Mouse (Mus musculus) liver, adult 2 months (tissue): ENCODE measurements around the gene Chad. TPM values are rescaled to one million over a fixed set of nuclear protein-coding genes. Genes with fewer than 3 reads are reported as not detected.

Experiments used
- DNase-seq: peaks from one replicate; pipeline ENCODE4 v3.0.0-alpha.2; 2011; ENCODE audit warnings: low read depth, low spot score; ENCODE audit errors: extremely low read depth
- H3K27ac ChIP-seq: fragments of 200-500 bp; replicated peaks from 2 replicates; pipeline ENCODE4 v1.5.1; 2012; ENCODE audit warnings: low read depth, mild to moderate bottlenecking, control low read depth, inconsistent platforms, low read length; ENCODE audit not compliant: insufficient read depth
- H3K27me3 ChIP-seq: fragments of 200-500 bp; 2 replicates; pipeline ENCODE4 v1.6.1; 2012; ENCODE audit warnings: mild to moderate bottlenecking, moderate library complexity, low read length, inconsistent platforms; ENCODE audit not compliant: control insufficient read depth, insufficient read depth
- H3K36me3 ChIP-seq: fragments of 200-500 bp; 2 replicates; pipeline ENCODE4 v1.6.1; 2012; ENCODE audit warnings: low read length, inconsistent platforms; ENCODE audit not compliant: control insufficient read depth, insufficient read depth
- H3K4me1 ChIP-seq: fragments of 200-500 bp; 2 replicates; pipeline ENCODE4 v1.6.1; 2011; ENCODE audit warnings: low read length; ENCODE audit not compliant: control insufficient read depth, insufficient read depth
- H3K4me3 ChIP-seq: fragments of 200-500 bp; 2 replicates; pipeline ENCODE4 v1.5.1; 2011; ENCODE audit warnings: low read depth, mild to moderate bottlenecking, control low read depth, low read length, moderate library complexity; ENCODE audit not compliant: insufficient read depth
- H3K79me2 ChIP-seq: fragments of 200-500 bp; 2 replicates; pipeline ENCODE4 v1.6.1; 2012; ENCODE audit warnings: inconsistent platforms, mild to moderate bottlenecking, low read length, moderate library complexity; ENCODE audit not compliant: control insufficient read depth, insufficient read depth
- H3K9ac ChIP-seq: fragments of 200-500 bp; 2 replicates; pipeline ENCODE4 v1.6.1; 2012; ENCODE audit warnings: low read depth, mild to moderate bottlenecking, control low read depth, inconsistent platforms, low read length
- CTCF ChIP-seq: fragments of 200-500 bp; IDR thresholded peaks from 2 replicates; pipeline ENCODE4 v1.5.1; 2011; ENCODE audit warnings: low read depth, low read length, control low read depth
- POLR2A ChIP-seq: fragments of 200-500 bp; IDR thresholded peaks from 2 replicates; pipeline ENCODE4 v1.6.1; 2011; ENCODE audit warnings: low read length, control low read depth; ENCODE audit not compliant: insufficient read depth; ENCODE audit errors: extremely low read depth
- WGBS: fragments of 180-500 bp; shearing (Covaris S2); methylation state at CpG from one replicate; pipeline ENCODE4 v1.1.7; 2018; 5-methylcytosine and 5-hydroxymethylcytosine counted together
- polyA plus RNA-seq: library from polyadenylated mRNA; depleted of rRNA; stranded (reverse); fragments of >200 nt; gene quantifications from 2 replicates; pipeline ENCODE4 v1.2.3, GENCODE M21; 2012
- total RNA-seq: library from RNA; depleted of rRNA; stranded (reverse); fragments of >200 nt; gene quantifications from 2 replicates; pipeline ENCODE4 v1.2.3, GENCODE M21; 2014

Chad gene
- total and polyA plus RNA-seq, 2 experiments = not detected

- Histone ChIP-seq H3K4me1 (no peaks in the 10 kb centered on the region), H3K27me3 (no peaks in the 10 kb centered on the region), H3K79me2 (no peaks in the 10 kb centered on the region), H3K36me3 (peaks cover 33% of the 10 kb centered on the region), H3K27ac (no peak overlapping the region), H3K9ac (no peak overlapping the region), H3K4me3 (no peak overlapping the region)
- TF ChIP-seq CTCF (no peak), POLR2A (no peak)
- 91% methylated on average over 7 of the region's 7 CpGs for WGBS
- DNase-seq = no peak
Observed at GRCm38 (mm10) chr11:94567326-94567725, 2.5 kb downstream of the Chad start.

DNA sequence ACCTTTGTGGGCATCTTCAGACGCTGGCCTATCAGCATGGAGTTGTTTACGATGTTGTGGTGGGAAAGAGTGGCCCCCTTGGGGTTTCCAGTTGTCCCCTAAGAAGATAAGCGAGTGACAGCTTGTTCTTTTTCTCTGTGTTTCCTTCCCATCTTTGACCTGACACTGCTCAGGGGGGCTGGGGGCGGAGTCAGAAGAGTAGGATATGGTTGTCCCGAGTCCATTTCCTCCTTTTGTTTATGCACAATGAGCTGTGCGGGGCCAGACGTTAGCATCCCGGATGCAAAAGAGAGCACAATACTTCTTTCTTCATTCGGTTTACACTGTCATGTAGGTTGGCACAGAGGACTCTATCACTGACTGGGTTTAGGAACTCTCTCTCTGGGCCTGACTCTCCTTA is 5.8 kb downstream of the Chad start:
- 0 out of 2 replicates have a peak overlapping the region, but pooled peaks have one; percentile 9 for H3K4me3 ChIP-seq
- TF ChIP-seq POLR2A (no peak), CTCF (no peak)
- H3K27ac ChIP-seq = peak overlapping the region; percentile 59
- H3K4me1 ChIP-seq = peaks cover 2% of the 10 kb centered on the region; the same call in 1 of the 2 replicates
- no peaks in the 10 kb centered on the region for H3K27me3 ChIP-seq
- DNase-seq = no peak
- 69% methylated on average over 9 of the region's 9 CpGs for WGBS
- no peaks in the 10 kb centered on the region; the same call in 1 of the 2 replicates for H3K79me2 ChIP-seq
- no peak overlapping the region for H3K9ac ChIP-seq
- peaks cover 31% of the 10 kb centered on the region for H3K36me3 ChIP-seq

- Histone ChIP-seq H3K36me3 (peaks cover 34% of the 10 kb centered on the region), H3K9ac (no peak overlapping the region), H3K27ac (no peak overlapping the region), H3K79me2 (no peaks in the 10 kb centered on the region; the same call in 1 of the 2 replicates), H3K4me1 (peaks cover 2% of the 10 kb centered on the region; the same call in 1 of the 2 replicates), H3K27me3 (no peaks in the 10 kb centered on the region), H3K4me3 (no peak overlapping the region)
- whole genome bisulfite sequencing = 95% methylated on average over 1 of the region's 1 CpGs
- no peak for DNase-seq
- no peak for TF ChIP-seq POLR2A
- no peak for TF ChIP-seq CTCF
Observed at GRCm38 (mm10) chr11:94571850-94572249, 7.0 kb downstream of the Chad start.

GRCm38 (mm10) chr11:94574560-94574959 is 9.7 kb downstream of the Chad start:
- DNase-seq = no peak
- no peak for TF ChIP-seq CTCF
- TF ChIP-seq POLR2A = no peak
- no peaks in the 10 kb centered on the region for H3K27me3 ChIP-seq
- peaks cover 4% of the 10 kb centered on the region; the same call in 1 of the 2 replicates for H3K79me2 ChIP-seq
- 31% methylated on average over 7 of the region's 7 CpGs for WGBS
- no peak overlapping the region for H3K4me3 ChIP-seq
- H3K4me1 ChIP-seq = peaks cover 3% of the 10 kb centered on the region; the same call in 1 of the 2 replicates
- peaks cover 26% of the 10 kb centered on the region for H3K36me3 ChIP-seq
- H3K27ac ChIP-seq = no peak overlapping the region
- H3K9ac ChIP-seq = no peak overlapping the region

DNA sequence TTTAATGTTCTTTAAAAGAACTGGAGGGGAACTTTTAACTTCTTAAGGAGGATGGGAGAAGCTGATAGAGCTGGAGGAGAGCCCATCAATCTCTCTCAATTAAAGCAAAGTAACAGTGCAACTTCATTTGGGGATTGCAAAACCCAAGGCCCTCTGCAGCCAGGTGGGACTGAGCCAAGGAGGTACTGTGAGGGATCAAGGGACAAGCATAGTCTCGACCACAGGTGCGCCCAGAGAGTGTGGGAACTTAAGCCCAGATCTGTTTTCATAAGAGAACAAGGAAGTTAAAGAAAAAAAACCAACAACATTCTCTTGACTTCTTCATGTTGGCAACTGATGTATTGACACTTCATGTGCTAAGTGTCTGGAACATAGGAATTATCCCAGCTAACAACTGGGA is 10.2 kb downstream of the Chad start:
- 13% methylated on average over 2 of the region's 2 CpGs for WGBS
- Histone ChIP-seq H3K4me1 (peaks cover 3% of the 10 kb centered on the region; the same call in 1 of the 2 replicates), H3K36me3 (peaks cover 21% of the 10 kb centered on the region; the same call in 1 of the 2 replicates), H3K79me2 (peaks cover 6% of the 10 kb centered on the region; the same call in 1 of the 2 replicates), H3K27ac (no peak overlapping the region), H3K9ac (no peak overlapping the region), H3K4me3 (no peak overlapping the region), H3K27me3 (no peaks in the 10 kb centered on the region)
- peak; percentile 84 for DNase-seq
- TF ChIP-seq CTCF (no peak), POLR2A (no peak)

DNA sequence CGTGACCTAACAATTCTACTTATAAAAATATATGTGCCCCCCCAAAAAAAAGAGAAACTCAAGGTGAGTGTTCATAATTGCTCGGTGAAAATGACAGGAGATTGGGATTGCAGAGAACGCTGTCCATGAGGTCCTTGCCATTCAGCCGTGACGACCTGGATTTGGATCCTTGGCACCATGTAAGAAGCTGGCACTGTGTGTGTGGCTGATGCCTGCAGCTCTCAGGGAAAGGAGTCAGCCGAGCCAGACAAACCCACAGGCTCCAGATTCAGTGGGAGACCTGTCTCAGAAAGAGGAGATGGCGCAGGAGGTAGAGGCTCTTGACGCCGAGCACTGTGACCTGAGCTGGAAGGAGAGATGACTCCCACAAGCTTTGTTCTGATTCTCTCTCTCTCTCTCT is 11.5 kb downstream of the Chad start:
- peaks cover 11% of the 10 kb centered on the region; the same call in 1 of the 2 replicates for H3K79me2 ChIP-seq
- H3K36me3 ChIP-seq = peaks cover 15% of the 10 kb centered on the region; the same call in 1 of the 2 replicates
- no peak overlapping the region for H3K9ac ChIP-seq
- peak; percentile 76 for DNase-seq
- no peaks in the 10 kb centered on the region for H3K27me3 ChIP-seq
- H3K4me3 ChIP-seq = no peak overlapping the region
- H3K27ac ChIP-seq = no peak overlapping the region
- H3K4me1 ChIP-seq = peaks cover 3% of the 10 kb centered on the region; the same call in 1 of the 2 replicates
- WGBS = 63% methylated on average over 9 of the region's 9 CpGs
- no peak for TF ChIP-seq CTCF
- no peak for TF ChIP-seq POLR2A
